Mouse (Mus musculus) bone marrow macrophage, adult 2 months (primary cell): ENCODE measurements around the gene Ephb2.

Experiments used
- CTCF ChIP-seq: IDR thresholded peaks from 2 replicates; pipeline ENCODE4 v1.5.1; 2012; ENCODE audit warnings: low read depth, mild to moderate bottlenecking, low read length, moderate library complexity
- POLR2A ChIP-seq: IDR thresholded peaks from 2 replicates; pipeline ENCODE4 v1.6.1; 2012; ENCODE audit warnings: mild to moderate bottlenecking, low read depth, low read length, borderline replicate concordance

- TF ChIP-seq CTCF (no peak), POLR2A (no peak)
Observed at GRCm38 (mm10) chr4:136765080-136765479, 70.7 kb downstream of the Ephb2 start.
